Mouse (Mus musculus): ENCODE data around the gene Doc2a. TPM values are rescaled to one million over a fixed set of nuclear protein-coding genes. Genes with fewer than 3 reads are reported as not detected.

The Doc2a gene
- polyA plus RNA-seq, 1 experiment, result not detected

DNA sequence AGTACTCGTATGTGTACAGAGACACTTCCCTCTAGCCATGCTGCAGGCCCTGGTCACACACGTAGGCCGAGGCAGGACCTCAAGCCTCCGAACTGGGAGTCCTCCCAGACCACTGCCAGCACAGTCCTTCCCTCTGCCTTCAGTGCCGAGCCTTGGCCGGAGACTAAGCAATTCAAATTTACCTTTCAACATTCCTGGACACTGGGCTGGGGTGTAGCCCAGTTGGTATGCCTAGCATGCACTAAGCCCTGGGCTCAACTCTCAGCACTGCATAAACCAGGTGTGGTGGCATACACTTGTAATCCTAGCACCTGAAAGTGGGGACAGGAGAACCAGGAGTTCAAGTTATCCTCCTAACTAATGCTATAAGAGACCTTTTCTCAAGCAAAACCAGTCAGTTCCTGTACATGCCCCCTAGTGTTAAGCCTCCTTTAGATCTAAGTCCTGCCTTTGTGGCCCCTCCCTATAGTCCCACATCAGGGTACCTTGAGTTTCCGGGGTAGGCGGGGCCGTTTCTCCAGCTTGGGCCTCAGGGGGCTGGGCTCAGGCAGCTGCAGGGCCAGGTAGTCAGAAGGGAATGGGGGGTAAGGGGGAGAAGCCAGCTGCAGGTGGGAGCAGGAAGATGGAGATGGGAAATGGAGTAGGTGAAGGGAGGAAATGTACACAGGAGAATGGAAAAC lies 9.7 kb downstream of the Doc2a start:
- H3K4me3 ChIP-seq (ENCODE audit: low read depth, low read length), result no peak overlapping the region
- WGBS, result 73% methylated on average over 9 of the region's 9 CpGs
- H3K27me3 ChIP-seq (ENCODE audit: control insufficient read depth, insufficient read depth, low read length), result no peaks in the 10 kb centered on the region
- H3K36me3 ChIP-seq (ENCODE audit: control insufficient read depth, insufficient read depth, low read length), result peaks cover 39% of the 10 kb centered on the region
- TF ChIP-seq CTCF (IDR thresholded peaks at IDR 0.05; ENCODE audit: extremely low read depth, insufficient read length, insufficient replicate concordance, low read depth, low read length), result no peak
- TF ChIP-seq POLR2A (IDR thresholded peaks at IDR 0.05; ENCODE audit: low read depth, low read length), result no peak
- peaks cover 6% of the 10 kb centered on the region; the same call in 1 of the 2 replicates for H3K4me1 ChIP-seq (ENCODE audit: control insufficient read depth, insufficient read depth, insufficient read length, low read length)
- no peak overlapping the region for H3K27ac ChIP-seq (ENCODE audit: insufficient read depth, low read depth, low read length)

DNA sequence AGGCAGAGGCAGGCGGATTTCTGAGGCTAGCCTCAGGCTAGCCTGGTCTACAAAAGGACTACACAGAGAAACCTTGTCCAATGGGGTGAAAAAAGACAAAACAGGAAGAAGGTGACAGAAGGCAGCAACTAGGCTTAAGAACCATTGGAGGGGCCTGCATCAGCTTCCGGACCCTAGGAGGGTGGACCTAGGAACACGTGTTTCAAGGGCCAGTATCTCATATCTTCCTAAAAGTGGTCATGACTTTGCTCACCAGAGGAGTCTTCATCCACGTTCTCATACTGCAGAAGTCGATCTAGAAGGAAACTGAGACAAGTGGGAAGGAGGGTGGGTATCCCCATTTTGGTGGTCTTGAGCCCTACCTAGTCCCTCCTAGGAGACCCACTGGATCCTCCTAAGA lies 13.8 kb downstream of the Doc2a start:
- H3K27me3 ChIP-seq (ENCODE audit: control insufficient read depth, insufficient read depth, low read length), result no peaks in the 10 kb centered on the region
- TF ChIP-seq CTCF (IDR thresholded peaks at IDR 0.05; ENCODE audit: extremely low read depth, insufficient read length, insufficient replicate concordance, low read depth, low read length), result no peak
- no peak for TF ChIP-seq POLR2A (IDR thresholded peaks at IDR 0.05; ENCODE audit: low read depth, low read length)
- H3K4me1 ChIP-seq (ENCODE audit: control insufficient read depth, insufficient read depth, insufficient read length, low read length), result peaks cover 18% of the 10 kb centered on the region; the same call in 1 of the 2 replicates
- H3K4me3 ChIP-seq (ENCODE audit: low read depth, low read length), result peak overlapping the region; percentile 76
- H3K36me3 ChIP-seq (ENCODE audit: control insufficient read depth, insufficient read depth, low read length), result peaks cover 24% of the 10 kb centered on the region
- no peak overlapping the region for H3K27ac ChIP-seq (ENCODE audit: insufficient read depth, low read depth, low read length)
- WGBS, result 58% methylated on average over 5 of the region's 5 CpGs

DNA sequence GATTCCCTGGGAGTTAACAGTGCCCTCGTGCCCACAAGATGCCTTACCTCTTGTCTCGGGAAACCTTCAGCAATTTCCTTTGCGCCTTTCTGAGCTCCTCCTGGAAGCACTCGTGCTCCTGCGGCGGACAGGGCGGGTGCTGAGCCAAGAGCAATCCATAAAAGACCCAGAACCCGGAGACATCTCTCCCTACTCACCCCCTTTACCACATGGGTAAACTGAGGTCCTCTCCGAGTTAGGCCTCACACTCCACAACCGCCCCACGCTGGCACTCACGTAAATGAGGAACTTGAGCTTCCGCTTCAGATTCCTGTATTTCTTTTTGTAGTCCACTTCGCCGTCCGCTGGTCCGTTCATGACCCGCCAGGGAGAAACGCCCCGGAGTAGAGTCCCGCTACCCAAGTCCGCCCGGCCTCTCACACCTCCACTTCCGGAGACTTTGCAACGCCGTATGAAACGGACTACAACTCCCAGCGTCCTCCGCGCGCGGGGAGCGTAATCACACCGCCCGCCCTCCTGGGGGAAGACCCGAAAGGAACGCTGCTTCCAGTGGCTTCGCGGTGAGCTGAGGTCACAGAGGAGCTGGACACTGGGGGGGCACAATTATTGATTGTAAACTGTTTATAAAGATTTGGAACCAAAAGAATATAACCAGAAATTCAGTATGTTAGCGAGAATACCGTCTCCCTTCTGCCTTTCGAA lies 14.4 kb downstream of the Doc2a start, which contains the start of gene Hirip3:
TSS of gene Hirip3 (plus strand) at position 544 of the 702 bp plus-strand sequence.
- peak within 1 kb of the TSS; percentile 47 for H3K27ac ChIP-seq (ENCODE audit: insufficient read depth, low read depth, low read length)
- TF ChIP-seq POLR2A (IDR thresholded peaks at IDR 0.05; ENCODE audit: low read depth, low read length), result peak; percentile 60; the same call in 1 of the 2 replicates
- TF ChIP-seq CTCF (IDR thresholded peaks at IDR 0.05; ENCODE audit: extremely low read depth, insufficient read length, insufficient replicate concordance, low read depth, low read length), result no peak
- peaks cover 18% of the 10 kb centered on the region; the same call in 1 of the 2 replicates for H3K4me1 ChIP-seq (ENCODE audit: control insufficient read depth, insufficient read depth, insufficient read length, low read length)
- peak within 1 kb of the TSS; percentile 76 for H3K4me3 ChIP-seq (ENCODE audit: low read depth, low read length)
- no peaks in the 10 kb centered on the region for H3K27me3 ChIP-seq (ENCODE audit: control insufficient read depth, insufficient read depth, low read length)
- H3K36me3 ChIP-seq (ENCODE audit: control insufficient read depth, insufficient read depth, low read length), result peaks cover 25% of the 10 kb centered on the region
- under 1% methylated on average over 42 of the region's 42 CpGs for WGBS

DNA sequence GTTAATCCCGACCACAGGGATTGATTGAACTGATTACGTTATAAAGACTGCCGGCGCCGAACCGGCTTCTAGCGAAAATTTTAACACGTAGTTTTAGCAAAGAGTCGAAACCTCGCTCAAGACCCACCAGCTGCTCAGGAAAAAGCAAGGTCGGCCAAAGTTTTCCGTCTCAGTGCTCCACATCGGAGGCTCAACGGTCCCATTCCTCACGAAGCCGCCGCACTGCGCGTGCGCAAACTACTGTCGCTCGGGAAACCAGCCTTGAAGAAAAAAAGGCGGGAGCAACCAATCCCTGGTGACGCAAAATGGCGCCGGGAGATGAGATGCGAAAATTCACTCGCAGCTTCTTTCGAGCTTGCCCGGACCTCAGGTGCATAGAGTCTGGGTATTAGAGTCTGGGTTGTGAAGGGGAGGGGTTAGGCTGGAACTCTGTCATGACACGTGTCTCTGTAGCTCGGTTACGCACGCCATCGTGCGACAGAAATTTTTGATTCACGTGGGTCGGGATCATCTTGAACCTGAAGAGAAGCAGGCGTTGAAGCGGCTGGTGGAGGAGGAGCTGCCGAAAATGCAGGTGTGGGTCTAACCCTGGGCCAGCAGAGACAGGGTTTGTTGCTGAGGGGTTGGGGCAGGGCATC lies 15.1 kb downstream of the Doc2a start, which contains the start of gene Ino80e:
TSS of gene Ino80e (minus strand) at position 231 of the 638 bp plus-strand sequence.
- WGBS, result under 1% methylated on average over 41 of the region's 41 CpGs
- TF ChIP-seq POLR2A (IDR thresholded peaks at IDR 0.05; ENCODE audit: low read depth, low read length), result no peak; the same call in 1 of the 2 replicates
- no peak; the same call in 1 of the 2 replicates for TF ChIP-seq CTCF (IDR thresholded peaks at IDR 0.05; ENCODE audit: extremely low read depth, insufficient read length, insufficient replicate concordance, low read depth, low read length)
- peaks cover 27% of the 10 kb centered on the region for H3K36me3 ChIP-seq (ENCODE audit: control insufficient read depth, insufficient read depth, low read length)
- peak within 1 kb of the TSS; percentile 47 for H3K27ac ChIP-seq (ENCODE audit: insufficient read depth, low read depth, low read length)
- H3K27me3 ChIP-seq (ENCODE audit: control insufficient read depth, insufficient read depth, low read length), result no peaks in the 10 kb centered on the region
- H3K4me1 ChIP-seq (ENCODE audit: control insufficient read depth, insufficient read depth, insufficient read length, low read length), result peaks cover 18% of the 10 kb centered on the region; the same call in 1 of the 2 replicates
- peak within 1 kb of the TSS; percentile 76 for H3K4me3 ChIP-seq (ENCODE audit: low read depth, low read length)

DNA sequence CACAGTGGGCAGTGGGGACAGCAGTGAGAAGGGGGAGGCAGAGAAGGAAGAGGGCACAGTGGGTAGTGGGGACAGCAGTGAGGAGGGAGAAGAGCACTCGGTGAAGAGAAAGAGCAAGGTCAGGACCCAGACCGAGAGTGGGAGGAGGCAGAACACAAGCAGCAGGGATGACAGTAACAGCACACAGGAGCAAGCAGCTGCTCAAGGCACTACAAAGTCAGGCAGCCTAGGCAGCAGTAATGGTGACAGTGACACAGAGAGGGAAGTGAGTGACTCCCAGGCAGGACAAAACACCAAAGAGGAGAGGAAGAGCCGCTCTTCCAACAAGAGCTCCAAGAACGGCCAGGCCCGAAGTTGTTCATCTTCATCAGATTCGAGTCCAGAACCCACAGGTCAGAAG lies 16.6 kb downstream of the Doc2a start:
- H3K27me3 ChIP-seq (ENCODE audit: control insufficient read depth, insufficient read depth, low read length), result no peaks in the 10 kb centered on the region
- H3K4me3 ChIP-seq (ENCODE audit: low read depth, low read length), result no peak overlapping the region
- H3K27ac ChIP-seq (ENCODE audit: insufficient read depth, low read depth, low read length), result no peak overlapping the region
- H3K36me3 ChIP-seq (ENCODE audit: control insufficient read depth, insufficient read depth, low read length), result peaks cover 33% of the 10 kb centered on the region
- H3K4me1 ChIP-seq (ENCODE audit: control insufficient read depth, insufficient read depth, insufficient read length, low read length), result peaks cover 18% of the 10 kb centered on the region; the same call in 1 of the 2 replicates
- TF ChIP-seq POLR2A (IDR thresholded peaks at IDR 0.05; ENCODE audit: low read depth, low read length) (no peak), CTCF (IDR thresholded peaks at IDR 0.05; ENCODE audit: extremely low read depth, insufficient read length, insufficient replicate concordance, low read depth, low read length) (no peak)
- 70% methylated on average over 6 of the region's 6 CpGs for WGBS

DNA sequence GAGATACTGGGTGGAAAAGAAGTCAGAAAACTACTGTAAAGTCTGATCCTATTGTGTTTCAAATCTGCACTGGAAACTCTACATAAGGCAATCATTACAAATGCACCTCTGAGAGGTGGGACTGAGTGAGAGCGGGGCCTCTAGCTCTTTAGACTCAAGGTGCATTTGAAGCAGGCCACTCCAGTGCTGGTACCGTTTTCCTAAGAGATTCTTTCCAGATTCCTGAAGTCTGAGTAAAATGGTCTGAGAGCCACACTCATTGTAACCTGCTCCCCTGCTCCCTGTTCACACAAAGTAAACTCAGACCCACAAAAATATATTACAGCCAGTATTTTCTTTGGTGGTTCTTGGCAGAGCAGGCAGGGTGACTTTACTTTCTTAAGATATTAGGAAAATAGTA lies 20.3 kb downstream of the Doc2a start:
- Histone ChIP-seq H3K27ac (ENCODE audit: insufficient read depth, low read depth, low read length) (no peak overlapping the region), H3K4me1 (ENCODE audit: control insufficient read depth, insufficient read depth, insufficient read length, low read length) (peaks cover 11% of the 10 kb centered on the region; the same call in 1 of the 2 replicates), H3K36me3 (ENCODE audit: control insufficient read depth, insufficient read depth, low read length) (peaks cover 64% of the 10 kb centered on the region), H3K27me3 (ENCODE audit: control insufficient read depth, insufficient read depth, low read length) (no peaks in the 10 kb centered on the region), H3K4me3 (ENCODE audit: low read depth, low read length) (no peak overlapping the region)
- TF ChIP-seq POLR2A (IDR thresholded peaks at IDR 0.05; ENCODE audit: low read depth, low read length) (no peak), CTCF (IDR thresholded peaks at IDR 0.05; ENCODE audit: extremely low read depth, insufficient read length, insufficient replicate concordance, low read depth, low read length) (no peak)
- WGBS, result 82% methylated on average over 2 of the region's 2 CpGs

All from small intestine, adult 2 months (tissue).